Mouse (Mus musculus) MEL (cell line): Measurements from ENCODE around the gene Whamm.

Experiments used
- BHLHE40 ChIP-seq: IDR thresholded peaks from 2 replicates; pipeline ENCODE4 v1.6.1; 2012; ENCODE audit warnings: low read depth, mild to moderate bottlenecking, inconsistent platforms, low read length, improper control_type of control experiment, borderline replicate concordance
- CTCF ChIP-seq, 3 experiments: IDR thresholded peaks in 2 of 3; conservative IDR thresholded peaks in 1 of 3; 2 replicates each; pipeline ENCODE4 v1.5.1; 2011 to 2012; ENCODE audit warnings: low read length in 3 of 3, low read depth in 2 of 3, mild to moderate bottlenecking in 2 of 3, improper control_type of control experiment in 1 of 3, inconsistent platforms in 1 of 3, mixed read lengths in 1 of 3, moderate library complexity in 1 of 3; ENCODE audit not compliant: control insufficient read depth in 1 of 3, insufficient read depth in 1 of 3, poor library complexity in 1 of 3, severe bottlenecking in 1 of 3
- EP300 ChIP-seq, 2 experiments: IDR thresholded peaks; 2 replicates each; pipeline ENCODE4 v1.6.1; 2011; ENCODE audit warnings: improper control_type of control experiment in 2 of 2, low read length in 2 of 2, low read depth in 1 of 2, mild to moderate bottlenecking in 1 of 2
- GATA1 ChIP-seq: IDR thresholded peaks from 2 replicates; pipeline ENCODE4 v1.6.1; 2011; ENCODE audit warnings: low read depth, low read length, improper control_type of control experiment
- HCFC1 ChIP-seq: IDR thresholded peaks from 2 replicates; pipeline ENCODE4 v1.6.1; 2012; ENCODE audit warnings: low read depth, mild to moderate bottlenecking, inconsistent platforms, low read length, improper control_type of control experiment, moderate library complexity
- KAT2A ChIP-seq: conservative IDR thresholded peaks from 2 replicates; pipeline ENCODE4 v1.6.1; 2012; ENCODE audit warnings: low read depth, low read length, improper control_type of control experiment, inconsistent platforms
- POLR2A ChIP-seq, 2 experiments: IDR thresholded peaks; 2 replicates each; pipeline ENCODE4 v1.6.1; 2011 to 2012; ENCODE audit warnings: low read length in 2 of 2, mild to moderate bottlenecking in 2 of 2, control low read depth in 1 of 2, improper control_type of control experiment in 1 of 2, low read depth in 1 of 2, moderate library complexity in 1 of 2; ENCODE audit not compliant: control insufficient read depth in 1 of 2, insufficient read depth in 1 of 2, poor library complexity in 1 of 2
- POLR2AphosphoS5 ChIP-seq: IDR thresholded peaks from 2 replicates; pipeline ENCODE4 v1.6.1; 2012; ENCODE audit warnings: low read depth, borderline replicate concordance, mild to moderate bottlenecking, inconsistent platforms, low read length, moderate library complexity, mixed read lengths
- RCOR1 ChIP-seq: IDR thresholded peaks from 2 replicates; pipeline ENCODE4 v1.6.1; 2012; ENCODE audit warnings: low read depth, mild to moderate bottlenecking, inconsistent platforms, low read length, improper control_type of control experiment
- TAL1 ChIP-seq: IDR thresholded peaks from 2 replicates; pipeline ENCODE4 v1.6.1; 2012; ENCODE audit warnings: mild to moderate bottlenecking, inconsistent platforms, low read length, moderate library complexity, mixed read lengths
- USF1 ChIP-seq: IDR thresholded peaks from 2 replicates; pipeline ENCODE4 v1.6.1; 2014; ENCODE audit warnings: low read depth, mild to moderate bottlenecking, inconsistent platforms, low read length, improper control_type of control experiment, moderate library complexity
- USF2 ChIP-seq, 2 experiments: IDR thresholded peaks; 2 replicates each; pipeline ENCODE4 v1.6.1; 2011 to 2012; ENCODE audit warnings: improper control_type of control experiment in 2 of 2, low read length in 2 of 2, borderline replicate concordance in 1 of 2, inconsistent platforms in 1 of 2, low read depth in 1 of 2, mild to moderate bottlenecking in 1 of 2; ENCODE audit not compliant: insufficient read depth in 1 of 2
- ZKSCAN1 ChIP-seq: IDR thresholded peaks from 2 replicates; pipeline ENCODE4 v1.6.1; 2012; ENCODE audit warnings: low read depth, mild to moderate bottlenecking, inconsistent platforms, low read length, improper control_type of control experiment, moderate library complexity
- ZNF384 ChIP-seq: IDR thresholded peaks from 2 replicates; pipeline ENCODE4 v1.6.1; 2012; ENCODE audit warnings: low read depth, mild to moderate bottlenecking, inconsistent platforms, low read length, improper control_type of control experiment

DNA sequence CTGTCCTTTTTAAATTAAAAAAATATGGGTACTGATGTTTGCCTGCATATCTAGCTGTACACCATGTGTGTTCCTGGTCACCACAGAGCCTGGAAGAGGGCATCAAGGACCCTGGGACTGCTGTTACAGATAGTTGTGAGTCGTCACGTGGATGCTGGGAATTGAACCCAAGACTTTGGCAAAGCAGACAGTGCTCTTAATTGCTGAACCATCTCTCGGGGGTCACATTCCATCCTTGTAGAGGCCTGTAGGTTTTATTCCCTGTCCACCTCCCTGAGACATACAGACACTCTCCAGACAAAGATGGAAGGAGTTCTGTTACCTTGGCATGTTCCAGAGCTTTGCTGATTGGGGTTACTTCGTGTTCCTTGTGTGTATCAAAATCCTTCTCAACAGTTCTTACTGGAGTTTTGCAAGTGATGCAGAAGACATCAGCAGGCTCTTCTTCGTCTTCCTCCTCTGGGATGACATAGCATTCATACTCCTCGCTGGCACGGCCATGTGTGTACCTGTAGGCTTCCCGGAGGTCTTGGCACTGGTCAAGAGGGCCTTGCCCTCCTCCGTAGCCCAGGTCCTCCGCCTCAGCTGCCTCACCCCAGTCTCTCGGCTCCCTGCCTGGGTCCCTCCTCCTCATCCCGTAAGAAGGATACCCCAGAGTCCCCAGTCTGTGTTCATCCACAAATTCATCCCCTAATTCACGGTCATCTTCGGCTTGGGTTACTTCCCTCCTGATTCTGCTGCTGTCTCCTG, 11.7 kb upstream of the Whamm start:
- no peak for TF ChIP-seq TAL1
- no peak for TF ChIP-seq KAT2A
- TF ChIP-seq POLR2A (IDR thresholded peaks at IDR 0.05; ENCODE audit: control insufficient read depth in 1 of 2, insufficient read depth in 1 of 2, low read depth in 1 of 2, low read length in 2 of 2, poor library complexity in 1 of 2): no peak
- TF ChIP-seq CTCF (IDR thresholded peaks at IDR 0.05 in 2 of 3, conservative IDR thresholded peaks at IDR 0.05 in 1 of 3; ENCODE audit: control insufficient read depth in 1 of 3, insufficient read depth in 1 of 3, low read depth in 2 of 3, low read length in 3 of 3, poor library complexity in 1 of 3, severe bottlenecking in 1 of 3): no peak
- no peak for TF ChIP-seq RCOR1
- no peak for TF ChIP-seq ZKSCAN1
- no peak for TF ChIP-seq HCFC1
- no peak for TF ChIP-seq BHLHE40
- no peak for TF ChIP-seq USF1
- TF ChIP-seq EP300 (IDR thresholded peaks at IDR 0.05; ENCODE audit: low read depth in 1 of 2, low read length in 2 of 2): no peak
- TF ChIP-seq USF2 (IDR thresholded peaks at IDR 0.05; ENCODE audit: borderline replicate concordance in 1 of 2, insufficient read depth in 1 of 2, low read depth in 1 of 2, low read length in 2 of 2): no peak
- TF ChIP-seq POLR2AphosphoS5: no peak
- TF ChIP-seq ZNF384: no peak
- no peak for TF ChIP-seq GATA1
